Mouse (Mus musculus) spleen, postnatal 10 days (tissue): ENCODE measurements at regions not wholly inside any gene's neighbourhood (a gene's known extent, or its start where the extent isn't known, plus 50 kb on each side); places are given as distances from the start of the nearest gene placed in this dataset.

ENCODE experiments used
- DNase-seq, 2 experiments: peaks; one replicate each; pipeline ENCODE4 v3.0.0; 2021 to 2022; ENCODE audit warnings: low spot score in 2 of 2

- no peak for DNase-seq
Observed at GRCm38 (mm10) chr19:21214253-21214652, 57.8 kb upstream of the Zfand5 start.

GRCm38 (mm10) chr19:21193461-21193860, 78.6 kb upstream of the Zfand5 start:
- DNase-seq, result no peak

GRCm38 (mm10) chr19:21192576-21192975, 79.5 kb upstream of the Zfand5 start:
- no peak for DNase-seq

- DNase-seq, result no peak
Observed at GRCm38 (mm10) chr19:21189216-21189615, 82.9 kb upstream of the Zfand5 start.

GRCm38 (mm10) chr19:21186656-21187055, 85.4 kb upstream of the Zfand5 start:
- DNase-seq, result no peak

GRCm38 (mm10) chr19:21186016-21186415, 86.1 kb upstream of the Zfand5 start:
- DNase-seq, result no peak

- no peak for DNase-seq
Observed at GRCm38 (mm10) chr19:21183028-21183427, 89.0 kb upstream of the Zfand5 start.

- DNase-seq, result no peak
Observed at GRCm38 (mm10) chr19:21179886-21180285, 92.2 kb upstream of the Zfand5 start.

GRCm38 (mm10) chr19:21175426-21175831, 96.6 kb upstream of the Zfand5 start:
- no peak for DNase-seq

GRCm38 (mm10) chr19:21174636-21175035, 97.4 kb upstream of the Zfand5 start:
- DNase-seq, result no peak

GRCm38 (mm10) chr19:21173896-21174483, 98.1 kb upstream of the Zfand5 start:
- peak in 1 of 2 experiments; percentile 19 for DNase-seq

GRCm38 (mm10) chr19:21171191-21171590, 100.9 kb upstream of the Zfand5 start:
- DNase-seq, result no peak

- DNase-seq, result no peak
Observed at GRCm38 (mm10) chr19:21170785-21171184, 101.3 kb upstream of the Zfand5 start.

- no peak for DNase-seq
Observed at GRCm38 (mm10) chr19:21166939-21167338, 105.1 kb upstream of the Zfand5 start.

- no peak for DNase-seq
Observed at GRCm38 (mm10) chr19:21166465-21166860, 105.6 kb upstream of the Zfand5 start.

GRCm38 (mm10) chr19:21165763-21166464, 106.2 kb upstream of the Zfand5 start:
- no peak for DNase-seq

GRCm38 (mm10) chr19:21163978-21164377, 108.1 kb upstream of the Zfand5 start:
- DNase-seq, result no peak

GRCm38 (mm10) chr19:21160946-21161345, 111.1 kb upstream of the Zfand5 start:
- no peak for DNase-seq

- no peak for DNase-seq
Observed at GRCm38 (mm10) chr19:21159189-21160137, 112.6 kb upstream of the Zfand5 start.

- no peak for DNase-seq
Observed at GRCm38 (mm10) chr19:21154162-21154561, 117.9 kb upstream of the Zfand5 start.

- DNase-seq, result no peak
Observed at GRCm38 (mm10) chr19:21152027-21152426, 120.1 kb upstream of the Zfand5 start.

- DNase-seq, result no peak
Observed at GRCm38 (mm10) chr19:21150849-21151248, 121.2 kb upstream of the Zfand5 start.
